Mouse (Mus musculus) limb, embryonic 14.5 days (tissue): ENCODE measurements around the gene Tecpr1. TPM values are rescaled to one million over a fixed set of nuclear protein-coding genes. Genes with fewer than 3 reads are reported as not detected.

Experiments used
- ATAC-seq: fragments of 200-750 bp; cut with Nextera tagmentation; 2 replicates; pipeline ENCODE4 v1.8.0; 2017; ENCODE audit warnings: low read depth, moderate number of reproducible peaks, moderate TSS enrichment; ENCODE audit not compliant: low FRiP score
- DNase-seq: peaks from one replicate; pipeline ENCODE4 v3.0.0-alpha.2; 2015; ENCODE audit warnings: low spot score
- H3K27ac ChIP-seq: fragments of 300-500 bp; sonication (generic); replicated peaks from 2 replicates; pipeline ENCODE4 v1.5.1; 2014; ENCODE audit warnings: low read depth, mild to moderate bottlenecking, low read length, moderate library complexity, mixed read lengths
- H3K27me3 ChIP-seq: fragments of 300-500 bp; sonication (generic); 2 replicates; pipeline ENCODE4 v1.6.1; 2014; ENCODE audit warnings: low read length, mixed read lengths; ENCODE audit not compliant: control insufficient read depth, insufficient read depth
- H3K36me3 ChIP-seq: fragments of 300-500 bp; sonication (generic); 2 replicates; pipeline ENCODE4 v1.6.1; 2014; ENCODE audit warnings: mild to moderate bottlenecking, low read length, moderate library complexity, mixed read lengths; ENCODE audit not compliant: control insufficient read depth, insufficient read depth
- H3K4me1 ChIP-seq: fragments of 300-500 bp; sonication (generic); 2 replicates; pipeline ENCODE4 v1.6.1; 2014; ENCODE audit warnings: antibody characterized with exemption, low read length, mixed read lengths; ENCODE audit not compliant: control insufficient read depth, insufficient read depth
- H3K4me2 ChIP-seq: fragments of 300-500 bp; sonication (generic); replicated peaks from 2 replicates; pipeline ENCODE4 v1.6.1; 2014; ENCODE audit warnings: low read depth, mild to moderate bottlenecking, low read length, moderate library complexity; ENCODE audit not compliant: severe bottlenecking
- H3K4me3 ChIP-seq: fragments of 300-500 bp; sonication (generic); replicated peaks from 2 replicates; pipeline ENCODE4 v1.5.1; 2014; ENCODE audit warnings: low read length
- H3K9ac ChIP-seq: fragments of 300-500 bp; sonication (generic); 2 replicates; pipeline ENCODE4 v1.6.1; 2014; ENCODE audit warnings: mild to moderate bottlenecking, low read depth, low read length, moderate library complexity; ENCODE audit not compliant: severe bottlenecking
- H3K9me3 ChIP-seq: fragments of 300-500 bp; sonication (generic); 2 replicates; pipeline ENCODE4 v1.6.1; 2016; ENCODE audit warnings: low read length; ENCODE audit not compliant: control insufficient read depth
- POLR2A ChIP-seq: fragments of 200-500 bp; IDR thresholded peaks from 2 replicates; pipeline ENCODE4 v1.8.0; 2012; ENCODE audit warnings: inconsistent platforms, mild to moderate bottlenecking, moderate library complexity, borderline replicate concordance; ENCODE audit not compliant: insufficient read depth, insufficient read length; ENCODE audit errors: extremely low read depth
- WGBS: fragments of 180-500 bp; shearing (Covaris S2); extraction: QIAGEN DNeasy Blood & Tissue Kit; methylation state at CpG from one replicate; pipeline ENCODE4 v1.1.7; 2014; 5-methylcytosine and 5-hydroxymethylcytosine counted together
- polyA plus RNA-seq, 2 experiments: library from polyadenylated mRNA; depleted of rRNA in 1 of 2; stranded (reverse) in 1 of 2; unstranded in 1 of 2; fragments of >200 nt; fragmentation: Nextera tagmentation in 1 of 2; extraction: Ambion mirVana in 1 of 2; gene quantifications; 2 replicates each; pipeline versions ENCODE4 v1.2.1 to v1.2.3; 2012 to 2014

The Tecpr1 gene
- polyA plus RNA-seq, 2 experiments, result 18.6 to 34.7 TPM

DNA sequence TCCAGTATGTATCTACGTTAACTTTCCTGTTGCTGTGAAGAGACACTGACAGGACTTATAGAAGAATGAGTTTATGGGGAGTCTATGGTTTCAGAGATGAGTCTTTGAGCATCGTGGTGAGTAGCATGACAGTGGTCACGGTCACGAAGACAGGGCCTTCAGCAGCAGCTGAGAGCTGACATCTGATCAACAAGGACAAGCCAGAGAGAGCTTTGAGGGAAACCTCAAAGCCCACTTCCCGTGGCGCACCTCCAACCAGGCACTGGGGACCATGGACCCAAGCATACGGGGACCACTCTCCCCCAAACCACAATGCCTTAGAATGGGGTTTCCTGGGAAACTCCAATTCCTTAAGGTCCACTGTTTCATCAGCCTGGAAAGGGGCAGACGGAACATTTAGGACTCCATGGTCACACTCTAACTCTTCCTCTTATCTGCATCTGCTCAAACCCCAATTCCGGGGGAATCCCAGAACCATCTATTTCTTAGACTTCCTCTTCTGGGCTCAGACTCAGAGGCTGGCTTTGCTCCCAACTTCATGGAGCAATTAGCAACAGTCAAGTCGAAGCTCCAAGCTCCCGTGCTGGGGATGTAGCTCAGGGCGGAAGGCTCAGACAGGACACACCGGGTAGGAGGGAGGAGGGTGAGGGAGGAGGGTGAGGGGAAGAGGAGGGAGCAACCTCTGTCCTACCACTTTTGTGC, 28.6 kb upstream of the Tecpr1 start:
- Histone ChIP-seq H3K9ac (no peak overlapping the region), H3K4me3 (no peak overlapping the region), H3K27me3 (no peaks in the 10 kb centered on the region), H3K27ac (no peak overlapping the region), H3K4me2 (no peak overlapping the region), H3K9me3 (no peaks in the 10 kb centered on the region), H3K36me3 (no peaks in the 10 kb centered on the region), H3K4me1 (peaks cover 21% of the 10 kb centered on the region)
- no peak for TF ChIP-seq POLR2A
- ATAC-seq (no peak), DNase-seq (no peak)
- WGBS, result 91% methylated on average over 13 of the region's 13 CpGs

DNA sequence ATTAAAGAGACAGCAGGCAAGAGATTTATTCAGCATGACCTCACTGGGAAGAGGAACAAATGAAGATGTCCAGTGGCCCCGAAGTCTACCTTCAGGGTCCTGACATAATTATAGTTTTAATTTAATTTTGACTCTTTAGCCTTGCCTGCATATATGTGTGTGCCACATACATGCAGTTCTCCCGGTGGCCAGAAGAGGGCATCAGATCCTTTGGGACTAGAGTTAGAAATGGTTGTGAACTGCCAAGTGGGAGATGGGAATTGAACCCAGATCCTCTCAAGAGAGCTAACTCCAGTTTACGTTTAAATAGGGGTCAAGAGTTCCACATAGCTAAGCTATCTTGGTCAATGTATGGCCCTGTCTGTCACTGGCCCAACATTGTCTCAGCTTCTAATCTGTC, 26.5 kb upstream of the Tecpr1 start:
- no peak for TF ChIP-seq POLR2A
- no peaks in the 10 kb centered on the region for H3K36me3 ChIP-seq
- no peak overlapping the region for H3K4me2 ChIP-seq
- WGBS, result 83% methylated on average over 3 of the region's 3 CpGs
- ATAC-seq (no peak), DNase-seq (no peak)
- H3K4me3 ChIP-seq, result no peak overlapping the region
- H3K9me3 ChIP-seq, result no peaks in the 10 kb centered on the region
- H3K27ac ChIP-seq, result no peak overlapping the region
- H3K4me1 ChIP-seq, result peaks cover 16% of the 10 kb centered on the region
- H3K27me3 ChIP-seq, result no peaks in the 10 kb centered on the region
- no peak overlapping the region for H3K9ac ChIP-seq

DNA sequence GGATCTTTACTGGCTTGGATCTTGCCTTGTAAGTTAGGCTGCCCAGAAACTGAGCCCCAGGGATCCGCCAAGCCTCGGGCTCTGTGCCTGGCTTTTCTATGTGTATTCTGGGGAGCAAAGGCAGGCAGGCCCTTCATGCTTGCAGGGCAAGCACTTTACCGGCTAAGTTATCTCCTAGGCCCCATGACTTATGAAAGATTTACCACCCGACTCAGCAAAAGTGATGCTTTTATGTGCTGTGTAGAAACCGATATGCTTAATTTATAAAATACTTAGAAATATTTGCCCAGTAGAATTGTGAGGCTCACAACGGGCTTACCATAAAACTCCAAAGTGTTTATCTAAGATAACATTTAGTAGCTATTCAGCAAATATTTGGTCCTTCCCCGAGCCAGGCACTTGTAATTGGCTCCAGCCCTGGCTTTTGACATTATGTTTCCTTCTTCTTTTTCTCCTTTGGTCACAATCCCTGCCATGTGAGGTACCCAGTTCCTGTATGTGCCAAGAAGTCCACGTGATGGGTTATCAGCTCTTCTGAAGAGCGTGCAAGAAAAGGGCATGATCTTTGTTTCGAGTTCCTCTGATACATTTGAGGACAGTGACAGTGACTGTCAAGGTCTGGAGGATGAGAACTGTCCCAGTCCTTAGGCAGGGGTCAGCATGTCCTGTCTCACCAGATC, 24.6 kb upstream of the Tecpr1 start:
- no peak overlapping the region for H3K9ac ChIP-seq
- ATAC-seq (peak; percentile 38; the same call in 1 of the 2 replicates), DNase-seq (no peak)
- TF ChIP-seq POLR2A, result no peak
- H3K4me1 ChIP-seq, result peaks cover 11% of the 10 kb centered on the region
- no peak overlapping the region for H3K4me3 ChIP-seq
- H3K9me3 ChIP-seq, result no peaks in the 10 kb centered on the region
- no peaks in the 10 kb centered on the region for H3K27me3 ChIP-seq
- no peaks in the 10 kb centered on the region for H3K36me3 ChIP-seq
- H3K4me2 ChIP-seq, result no peak overlapping the region
- H3K27ac ChIP-seq, result peak overlapping the region; percentile 38; the same call in 1 of the 2 replicates
- 47% methylated on average over 10 of the region's 10 CpGs for WGBS

DNA sequence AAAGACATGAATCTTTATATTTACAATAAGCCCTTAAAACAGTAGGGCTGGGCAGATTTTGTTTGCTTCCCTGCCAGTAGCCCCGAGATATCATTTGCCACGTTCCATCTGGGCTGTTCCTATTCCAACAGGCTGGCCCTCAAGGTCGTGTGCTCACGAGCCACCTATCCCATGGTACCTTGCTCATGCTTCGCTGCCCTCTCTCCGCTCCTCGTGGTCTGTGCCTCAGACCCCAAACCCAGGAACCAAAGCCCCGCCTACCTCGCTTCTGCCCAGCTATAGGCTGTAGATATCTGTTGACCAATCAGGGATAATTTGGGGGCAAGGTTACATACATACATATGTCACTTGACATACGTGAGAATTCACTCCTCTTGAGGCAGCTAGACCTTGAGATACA, 23.9 kb upstream of the Tecpr1 start:
- Histone ChIP-seq H3K36me3 (no peaks in the 10 kb centered on the region), H3K27me3 (no peaks in the 10 kb centered on the region), H3K27ac (no peak overlapping the region), H3K4me3 (no peak overlapping the region), H3K9ac (no peak overlapping the region), H3K4me1 (peaks cover 11% of the 10 kb centered on the region), H3K4me2 (no peak overlapping the region), H3K9me3 (no peaks in the 10 kb centered on the region)
- peak; percentile 28; the same call in 1 of the 2 replicates for ATAC-seq
- DNase-seq, result no peak
- 65% methylated on average over 10 of the region's 10 CpGs for WGBS
- no peak for TF ChIP-seq POLR2A

DNA sequence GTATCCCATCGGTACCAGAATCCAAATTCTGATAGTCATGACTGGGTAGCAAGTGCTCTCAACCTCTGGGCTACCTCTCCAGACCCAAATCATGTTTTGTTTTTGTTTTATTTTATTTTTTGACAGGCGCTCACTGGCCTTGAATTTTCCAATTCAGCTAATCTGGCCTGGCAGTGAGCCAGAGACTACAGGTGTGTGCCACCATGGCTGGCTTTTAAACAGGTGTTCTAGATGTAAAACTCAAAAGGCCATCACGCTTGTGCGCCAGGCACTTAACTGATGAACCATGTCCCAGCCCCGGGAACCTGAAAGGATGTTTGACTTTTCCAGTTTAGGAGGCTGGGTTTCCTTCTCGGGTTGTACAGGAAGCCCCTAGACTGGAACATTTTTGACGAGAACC, 23.3 kb upstream of the Tecpr1 start:
- no peaks in the 10 kb centered on the region for H3K36me3 ChIP-seq
- H3K4me1 ChIP-seq, result peaks cover 11% of the 10 kb centered on the region
- no peak overlapping the region for H3K9ac ChIP-seq
- H3K27ac ChIP-seq, result no peak overlapping the region
- no peak overlapping the region for H3K4me3 ChIP-seq
- no peak for ATAC-seq
- no peaks in the 10 kb centered on the region for H3K27me3 ChIP-seq
- no peak overlapping the region for H3K4me2 ChIP-seq
- TF ChIP-seq POLR2A, result no peak
- H3K9me3 ChIP-seq, result no peaks in the 10 kb centered on the region
- WGBS, result 61% methylated on average over 7 of the region's 7 CpGs
- no peak for DNase-seq

DNA sequence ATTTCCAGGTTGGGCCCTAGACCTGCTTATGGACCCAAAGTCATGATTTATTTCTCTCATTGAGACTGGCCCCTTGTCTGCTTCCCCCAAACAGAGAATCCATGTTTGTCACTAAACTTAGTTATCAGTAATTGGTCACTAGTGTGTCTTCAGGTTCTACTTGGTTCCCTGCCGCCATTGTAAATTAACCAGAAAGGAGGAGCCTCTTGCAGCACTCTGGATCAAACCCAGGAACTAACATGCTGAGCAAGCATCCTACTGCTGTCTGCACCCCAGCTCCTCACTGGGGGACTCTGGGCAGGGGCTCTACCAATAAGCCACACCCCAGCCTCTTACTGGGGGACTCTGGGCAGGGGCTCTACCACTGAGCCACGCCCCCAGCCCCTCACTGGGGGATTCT, 22.2 kb upstream of the Tecpr1 start:
- Histone ChIP-seq H3K4me1 (peaks cover 11% of the 10 kb centered on the region), H3K27me3 (no peaks in the 10 kb centered on the region), H3K27ac (no peak overlapping the region), H3K9ac (no peak overlapping the region), H3K36me3 (no peaks in the 10 kb centered on the region), H3K9me3 (no peaks in the 10 kb centered on the region), H3K4me2 (no peak overlapping the region), H3K4me3 (no peak overlapping the region)
- no peak for DNase-seq
- no peak for TF ChIP-seq POLR2A
- ATAC-seq, result no peak
- 68% methylated on average over 2 of the region's 2 CpGs for WGBS
